Mouse (Mus musculus) erythroblast, embryonic 14.5 days (primary cell): ENCODE data around the gene Usp30.

ENCODE experiments used
- GATA1 ChIP-seq: IDR thresholded peaks from 2 replicates; pipeline ENCODE4 v1.6.1; 2012; ENCODE audit warnings: low read length, inconsistent platforms, mixed read lengths
- TAL1 ChIP-seq: IDR thresholded peaks from 3 replicates; pipeline ENCODE4 v1.6.1; 2012; ENCODE audit warnings: low read length, inconsistent platforms, mixed read lengths

DNA sequence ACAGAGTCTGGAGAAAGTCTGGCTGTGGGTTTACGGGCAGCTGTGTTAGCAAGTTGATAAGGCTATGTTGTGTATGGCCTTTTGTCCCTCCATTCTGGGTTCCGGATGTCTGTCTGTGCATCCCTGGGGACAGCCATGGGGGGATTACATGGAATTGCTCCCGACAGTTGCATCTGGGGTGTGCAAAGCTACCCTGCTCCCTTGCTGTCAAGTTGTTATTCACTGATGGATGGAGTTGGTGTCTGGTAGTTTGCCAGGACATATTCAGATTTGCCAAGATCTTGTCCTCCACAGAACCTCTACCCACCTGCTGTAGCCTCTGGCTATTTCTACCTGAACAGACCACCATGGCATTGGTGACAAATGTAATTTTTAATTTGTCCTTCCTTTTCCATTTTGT lies 19.1 kb upstream of the Usp30 start:
- no peak for TF ChIP-seq TAL1
- TF ChIP-seq GATA1, result no peak
